Mouse (Mus musculus) layer of hippocampus, adult 8-10 months (tissue): ENCODE results near the gene Cops9. TPM values are rescaled to one million over a fixed set of nuclear protein-coding genes. Genes with fewer than 3 reads are reported as not detected.
A peak's percentile ranks its signal among the peaks of the same experiment; 100 is the strongest.

Source experiments
- DNase-seq, 2 experiments: peaks; one replicate each; pipeline ENCODE4 v3.0.0; 2022; ENCODE audit warnings: low spot score in 2 of 2
- total RNA-seq, 4 experiments: library from RNA; stranded (reverse); gene quantifications; 2 replicates each; pipeline ENCODE4 v1.2.4; 2022

Gene Cops9
- 100 to 1,000 TPM; 287 to 341 (median 310) TPM for total RNA-seq

GRCm38 (mm10) chr1:92641514-92642272 lies at the start of gene Cops9:
Gene Cops9, minus strand, starts transcription at chr1:92641985.
- DNase-seq, result peak; percentile 81 to 89

GRCm38 (mm10) chr1:92691166-92691844 lies 49.5 kb upstream of the Cops9 start:
- DNase-seq, result no peak

- DNase-seq, result no peak
These were observed 45.2 kb upstream of the Cops9 start for GRCm38 (mm10) chr1:92686994-92687393.

DNA sequence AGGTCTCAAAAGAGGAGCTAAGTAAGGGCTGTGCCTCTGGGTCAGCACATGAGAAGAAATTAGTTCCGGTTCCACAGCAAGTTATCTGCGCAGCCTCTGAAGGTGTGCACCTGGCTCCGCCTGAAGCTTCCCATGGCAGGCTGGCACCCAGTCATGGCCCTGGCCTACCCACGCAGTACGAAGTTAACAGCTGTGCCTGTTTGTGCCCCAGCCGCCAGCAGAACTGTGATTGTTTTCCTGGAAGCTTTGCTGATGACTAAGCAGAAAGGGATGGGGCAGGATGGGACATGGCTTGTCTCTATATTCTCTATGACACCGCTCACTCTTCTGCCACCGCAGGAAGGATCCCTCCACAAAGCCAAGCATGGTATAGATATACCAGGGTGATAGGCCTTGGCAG lies 41.4 kb upstream of the Cops9 start:
- DNase-seq, result peak; percentile 76 to 78

DNA sequence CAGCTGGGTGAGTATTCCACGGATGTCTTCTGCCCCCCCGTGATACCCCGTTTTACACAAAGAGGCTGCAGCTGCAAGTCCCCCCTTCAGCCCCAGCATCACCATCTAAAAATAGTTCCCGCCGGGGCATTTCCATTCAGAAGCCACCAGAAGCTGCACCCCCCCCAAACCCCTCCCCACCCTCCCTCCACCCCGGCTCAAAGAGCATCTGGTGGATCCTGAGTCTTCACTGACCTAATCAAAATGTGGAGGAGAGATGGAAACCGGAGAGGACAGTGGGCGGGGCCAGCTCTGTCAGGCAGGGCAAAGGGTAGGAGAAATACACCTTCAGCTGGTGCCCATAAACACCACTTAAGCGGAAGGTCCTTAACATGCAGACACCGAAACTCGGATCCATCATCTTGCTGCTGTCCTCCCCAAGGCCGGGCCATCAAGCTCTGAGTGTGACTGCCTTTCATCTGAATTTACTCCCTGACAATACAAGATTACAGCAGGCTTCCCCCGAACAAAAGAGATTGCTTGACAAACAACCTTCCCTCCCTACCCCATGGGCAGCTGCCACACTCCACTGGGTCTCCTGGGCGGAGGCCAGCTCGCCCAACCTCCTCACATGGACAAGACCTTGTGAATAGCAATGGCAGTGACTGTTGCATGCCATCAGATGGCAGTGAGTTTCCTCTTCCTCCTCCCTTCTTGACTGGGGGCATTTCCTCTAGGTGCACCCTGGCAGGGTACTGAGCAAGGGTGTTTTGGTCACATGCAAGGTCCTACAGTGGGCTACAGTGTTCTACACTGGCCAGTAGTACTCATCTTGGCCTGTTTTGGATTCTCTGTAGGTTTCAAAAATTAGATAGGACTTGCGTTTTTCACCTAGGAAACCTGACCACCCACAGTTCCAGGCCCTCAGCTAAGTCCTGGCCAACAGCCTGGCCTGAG lies 39.2 kb upstream of the Cops9 start:
- DNase-seq, result no peak

- no peak for DNase-seq
These were observed 37.0 kb upstream of the Cops9 start for GRCm38 (mm10) chr1:92678757-92679156.

GRCm38 (mm10) chr1:92676676-92676975 lies 34.8 kb upstream of the Cops9 start:
- no peak for DNase-seq

GRCm38 (mm10) chr1:92675932-92676675 lies 34.3 kb upstream of the Cops9 start:
- no peak for DNase-seq

DNA sequence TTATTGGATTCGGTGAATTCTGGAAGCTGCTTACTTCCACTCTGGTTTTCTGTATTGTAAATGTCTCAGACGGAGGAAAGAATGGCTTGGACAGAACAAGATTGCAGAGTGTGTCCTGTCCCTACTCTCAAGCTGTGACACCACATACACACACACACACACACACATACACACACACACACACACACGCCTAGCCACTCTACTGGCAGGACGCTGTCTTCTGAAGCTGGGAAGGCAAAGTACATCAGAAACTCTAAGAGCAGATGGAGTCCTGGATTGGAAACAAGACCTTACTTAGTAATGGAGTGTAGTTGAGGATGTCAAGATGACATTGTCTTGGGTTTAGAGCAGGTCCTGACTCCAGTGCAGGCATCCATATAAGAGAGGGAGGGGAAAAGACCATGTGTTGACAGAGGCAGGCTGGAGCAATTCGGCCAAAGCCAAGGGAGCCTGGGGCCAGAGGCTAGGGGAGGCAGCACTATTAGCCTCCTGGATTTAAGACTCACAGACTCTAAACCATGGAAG lies 31.5 kb upstream of the Cops9 start:
- no peak for DNase-seq

DNA sequence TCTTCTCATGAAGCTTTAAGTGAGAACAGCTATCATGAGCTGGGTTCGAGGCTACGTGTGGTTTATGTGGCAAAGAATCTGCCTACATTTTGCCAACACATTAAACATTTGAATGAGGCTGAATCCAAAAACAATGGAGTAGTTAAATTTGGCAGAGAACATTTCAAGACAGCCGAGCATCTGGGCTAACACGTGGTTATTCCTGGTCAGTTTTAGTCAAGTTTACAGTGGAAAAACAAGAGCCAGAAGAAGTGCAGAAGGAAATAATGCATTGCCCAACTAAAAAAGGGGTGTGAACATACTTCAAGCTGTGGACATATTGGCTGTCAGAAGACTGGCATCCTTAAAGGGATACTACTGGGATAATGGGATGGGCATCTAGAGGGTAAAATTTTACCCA lies 29.5 kb upstream of the Cops9 start:
- DNase-seq, result no peak

DNA sequence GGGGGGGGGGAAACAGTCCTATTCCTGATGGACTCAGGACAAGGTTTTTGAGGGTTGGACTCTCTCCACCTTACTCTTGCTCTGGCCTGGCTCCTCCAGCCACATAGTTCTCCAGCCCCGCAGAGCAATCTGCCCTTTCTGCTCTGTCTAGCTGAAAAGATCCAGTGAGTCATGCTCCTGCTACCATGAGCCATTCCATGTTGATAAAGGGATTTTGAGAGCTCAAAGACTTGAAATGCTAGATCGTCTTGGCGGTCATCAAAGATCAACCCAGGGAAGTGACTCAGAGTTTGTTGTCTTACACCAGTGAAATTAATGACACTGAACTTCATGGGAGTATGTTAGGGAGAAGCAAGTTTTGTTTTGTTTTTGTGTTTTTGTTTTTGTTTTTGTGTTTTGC lies 27.6 kb upstream of the Cops9 start:
- DNase-seq, result no peak

DNA sequence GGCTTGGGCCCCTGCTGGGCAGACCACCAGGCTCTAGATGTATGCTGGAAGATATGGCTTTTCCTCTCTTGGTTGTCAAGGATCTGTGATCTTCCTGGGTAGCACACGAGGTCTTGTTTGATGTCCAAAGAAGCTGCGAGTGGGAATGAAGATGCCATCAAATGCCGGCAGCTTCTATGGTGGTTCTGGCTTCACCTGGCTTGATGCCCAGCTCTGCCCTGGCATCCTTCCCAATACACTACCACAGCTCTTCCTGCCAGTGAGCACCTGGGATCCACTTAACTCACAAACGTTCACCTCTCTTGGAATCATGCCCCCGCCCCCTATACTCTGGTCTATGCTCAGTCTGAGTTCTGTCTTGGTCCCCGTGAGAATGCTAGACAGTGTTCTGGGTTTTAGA lies 25.3 kb upstream of the Cops9 start:
- DNase-seq, result no peak

DNA sequence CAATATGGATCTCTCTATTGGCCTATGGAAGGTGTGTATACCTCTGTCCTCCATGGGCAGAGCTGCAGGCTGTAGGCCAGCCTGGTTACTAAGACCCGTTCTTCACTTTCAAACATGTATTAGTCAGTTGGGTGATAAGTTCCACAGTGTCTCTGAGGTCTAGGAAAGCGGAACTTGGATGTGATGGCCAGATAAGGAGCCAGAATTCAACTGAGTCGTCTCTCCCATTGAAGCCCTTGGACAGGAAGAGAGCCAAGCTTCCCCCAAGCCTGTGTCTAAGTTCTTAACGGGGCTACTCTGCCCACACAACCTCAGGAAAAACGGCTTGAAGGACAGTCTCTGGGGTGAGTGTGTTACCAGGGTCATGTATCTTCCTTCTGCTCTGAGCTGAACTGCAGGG lies 17.6 kb upstream of the Cops9 start:
- DNase-seq, result no peak

DNA sequence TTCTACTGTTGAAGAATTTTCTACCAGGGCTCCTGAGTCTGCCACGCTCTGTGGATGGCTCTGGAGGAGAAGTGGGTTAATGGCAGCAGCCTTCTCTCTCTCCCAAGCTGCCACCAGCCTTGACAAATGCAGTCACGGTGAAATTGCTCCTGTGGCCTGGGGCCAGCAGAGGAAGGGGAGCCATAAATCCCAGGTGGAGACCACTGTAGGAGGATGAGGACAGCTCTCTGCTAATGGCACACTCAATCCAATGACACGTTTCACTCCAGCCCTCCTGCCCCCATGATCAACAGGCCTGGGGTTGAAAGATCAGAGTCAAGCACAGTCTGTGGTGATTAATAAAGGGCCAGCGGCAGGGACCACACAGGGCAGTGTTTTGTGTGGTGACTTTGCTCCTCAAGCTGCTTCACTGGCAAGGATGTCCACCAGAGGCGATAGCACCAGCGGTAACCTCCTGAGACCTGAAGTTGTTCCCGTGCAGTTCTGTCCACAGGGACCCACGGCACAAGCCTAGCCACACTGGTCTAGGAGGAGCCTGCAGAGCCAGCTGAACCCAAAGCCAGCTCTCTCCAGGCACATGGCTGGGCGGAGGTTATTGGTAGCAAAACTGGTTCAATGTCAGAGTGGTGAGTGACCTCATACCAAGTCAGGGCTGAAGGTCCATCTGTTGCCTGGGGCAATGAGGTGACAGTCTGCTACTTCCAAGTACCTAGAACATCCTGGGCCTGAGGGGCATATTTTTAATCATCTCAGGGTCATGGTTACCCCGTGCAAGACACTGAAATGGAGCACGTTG lies 15.4 kb upstream of the Cops9 start:
- no peak for DNase-seq

DNA sequence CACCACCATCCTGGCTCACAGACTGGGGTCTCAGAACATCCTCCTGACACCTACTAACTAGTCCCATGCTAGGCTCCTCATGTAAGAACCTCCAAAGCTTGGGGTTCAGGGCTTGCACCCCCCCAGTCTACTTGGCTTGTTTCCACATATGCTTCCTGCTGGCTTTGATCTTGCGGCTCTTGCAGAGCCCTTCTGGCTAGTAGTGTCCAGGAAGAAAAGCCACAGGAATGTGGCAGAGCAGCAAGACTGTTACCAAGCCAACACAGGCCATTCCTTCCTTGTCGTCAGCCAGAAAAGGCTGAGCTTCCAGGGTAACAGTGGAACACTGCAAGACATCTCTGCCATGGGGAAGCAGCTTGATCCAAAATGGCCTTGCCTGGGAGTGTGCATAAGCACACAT lies 12.9 kb upstream of the Cops9 start:
- DNase-seq, result no peak

GRCm38 (mm10) chr1:92653179-92653578 lies 11.4 kb upstream of the Cops9 start:
- no peak for DNase-seq

DNA sequence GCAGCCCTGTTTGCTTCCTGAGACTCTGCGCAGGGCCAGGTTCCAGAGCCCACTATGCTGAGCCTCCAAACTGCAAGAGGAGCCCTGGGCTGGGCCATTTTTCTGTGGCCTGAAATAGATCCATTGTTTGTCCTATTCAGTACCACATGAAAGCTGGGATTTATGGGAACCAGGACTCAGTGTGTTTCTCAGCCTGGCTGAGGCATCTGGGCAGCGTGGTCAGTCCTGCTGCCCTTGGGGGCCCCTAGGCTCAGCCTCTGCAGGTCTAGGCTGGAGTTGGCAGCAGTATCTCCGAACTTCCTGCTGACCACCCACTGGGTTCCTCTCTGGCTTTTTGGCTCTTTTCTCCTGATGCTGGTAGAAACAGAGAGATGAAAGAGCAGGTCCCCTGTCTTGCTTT lies 9.7 kb upstream of the Cops9 start:
- no peak for DNase-seq

DNA sequence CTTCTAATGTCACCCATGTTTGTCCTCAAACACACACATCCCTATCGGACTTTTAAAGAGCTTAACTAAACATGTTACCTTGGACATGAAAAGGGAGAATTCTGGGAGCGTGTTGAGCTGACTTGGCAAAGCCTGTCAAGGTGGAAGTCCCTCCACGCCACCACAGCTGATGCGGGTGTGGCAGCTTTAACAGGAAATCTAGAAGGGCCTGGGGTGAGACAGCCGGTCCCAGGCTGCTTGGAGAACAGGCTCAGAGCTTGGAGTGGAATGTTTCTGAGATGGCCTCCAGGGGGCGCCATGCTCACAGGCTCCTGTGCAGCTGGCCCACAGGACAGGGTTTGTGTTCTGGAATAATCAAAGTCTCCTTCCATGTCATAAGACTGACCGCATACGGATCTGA lies 6.9 kb upstream of the Cops9 start, which contains the start of gene Otos:
TSS of gene Otos (minus strand) at position 169 of the 400 bp plus-strand sequence.
- peak; percentile 61 to 81 for DNase-seq

DNA sequence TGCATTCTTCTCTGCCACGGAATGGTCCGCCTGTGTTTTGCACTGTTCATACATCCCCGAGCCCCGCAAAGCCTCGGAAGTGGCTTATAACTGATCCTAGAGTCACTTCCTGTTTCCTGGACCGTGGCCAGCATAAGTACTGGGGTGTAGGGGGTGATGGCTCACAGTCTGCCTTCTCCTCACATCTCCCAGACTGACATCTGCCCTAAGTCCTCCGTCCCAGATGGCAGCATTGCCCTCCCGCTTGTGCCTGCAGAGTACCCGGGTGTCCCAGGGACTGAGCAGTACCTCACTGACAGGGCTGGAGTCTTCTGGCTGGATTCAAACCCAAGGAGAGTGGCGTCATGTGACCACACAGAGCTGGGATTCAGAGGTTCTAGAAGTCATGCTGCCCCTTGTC lies 6.4 kb upstream of the Cops9 start:
- no peak for DNase-seq

DNA sequence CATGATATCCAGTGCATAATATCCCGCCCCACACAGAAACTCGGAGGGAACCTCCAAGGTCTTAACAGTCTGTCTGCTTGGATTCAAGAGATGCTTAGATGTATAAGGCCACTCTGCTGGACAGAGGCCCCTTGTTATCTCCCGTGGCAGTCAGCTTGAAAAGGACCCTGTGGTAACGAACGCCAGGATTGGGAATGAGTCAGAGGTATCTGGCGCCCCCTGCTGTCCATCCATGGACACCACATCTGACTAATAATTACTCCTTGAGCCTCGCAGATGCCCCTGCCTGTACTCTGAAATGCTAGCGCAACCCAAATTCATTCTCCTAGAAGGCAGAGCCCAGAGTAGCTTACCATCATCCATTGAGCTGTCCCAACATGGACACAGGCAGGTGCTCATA lies 6.0 kb upstream of the Cops9 start:
- DNase-seq, result peak; percentile 55 to 84
